Mouse (Mus musculus) neutrophil, adult 5-6 weeks (primary cell): ENCODE data around the gene Eif4g3. TPM values are rescaled to one million over a fixed set of nuclear protein-coding genes. Genes with fewer than 3 reads are reported as not detected.
A peak's percentile ranks its signal among the peaks of the same experiment; 100 is the strongest.

Experiments
- ATAC-seq: fragments of 151-379, 151-347 bp; 2 replicates; pipeline ENCODE4 v1.8.0; 2017; ENCODE audit warnings: mild to moderate bottlenecking, moderate TSS enrichment; ENCODE audit not compliant: insufficient number of reproducible peaks, poor library complexity, low FRiP score, severe bottlenecking; ENCODE audit errors: extremely low read depth
- total RNA-seq: library from RNA; stranded (forward); fragments of 200-1000 nt; gene quantifications from 2 replicates; pipeline ENCODE4 v1.2.3, GENCODE M21; 2017

Gene Eif4g3
- total RNA-seq, 1 experiment from 2014 or later = 95.8 TPM

DNA sequence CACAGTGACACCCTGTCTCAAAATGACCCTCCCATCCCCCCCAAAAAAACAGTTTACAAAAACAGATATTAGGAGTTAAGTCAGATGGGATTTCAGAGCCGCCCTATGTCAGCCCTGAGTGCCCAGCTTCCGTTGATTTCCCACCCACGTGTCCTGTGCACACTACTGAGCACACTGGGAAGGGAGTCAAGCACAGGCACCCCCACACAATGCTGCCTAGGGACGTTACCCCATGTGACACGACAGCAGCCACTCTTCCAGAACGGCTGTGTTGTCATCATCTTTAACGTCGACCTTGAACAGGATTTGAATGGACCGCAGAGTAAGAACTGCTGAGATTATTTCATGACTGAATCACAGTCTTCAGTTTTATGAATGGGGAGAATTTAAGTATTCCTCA is 138.4 kb downstream of the Eif4g3 start:
- ATAC-seq = no peak

DNA sequence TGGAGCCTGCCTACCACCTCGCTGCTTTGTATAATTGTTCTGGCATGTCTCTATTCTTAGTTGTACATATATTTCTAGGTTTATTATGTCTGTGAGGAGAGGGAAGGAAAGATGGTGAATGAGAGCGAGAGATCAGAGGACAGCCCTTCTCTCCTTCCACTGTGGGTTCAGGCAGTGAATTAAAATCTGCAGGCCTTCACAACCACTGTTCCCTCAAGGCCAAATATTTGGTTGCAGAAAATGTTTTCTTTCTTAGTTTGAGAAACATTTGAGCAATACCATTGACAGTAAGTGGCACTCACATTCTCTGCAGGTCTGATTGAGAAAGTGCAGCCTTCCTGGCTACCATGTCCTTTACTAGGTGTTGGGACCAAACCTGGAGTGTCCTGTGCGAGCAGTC is 138.9 kb downstream of the Eif4g3 start:
- no peak for ATAC-seq

DNA sequence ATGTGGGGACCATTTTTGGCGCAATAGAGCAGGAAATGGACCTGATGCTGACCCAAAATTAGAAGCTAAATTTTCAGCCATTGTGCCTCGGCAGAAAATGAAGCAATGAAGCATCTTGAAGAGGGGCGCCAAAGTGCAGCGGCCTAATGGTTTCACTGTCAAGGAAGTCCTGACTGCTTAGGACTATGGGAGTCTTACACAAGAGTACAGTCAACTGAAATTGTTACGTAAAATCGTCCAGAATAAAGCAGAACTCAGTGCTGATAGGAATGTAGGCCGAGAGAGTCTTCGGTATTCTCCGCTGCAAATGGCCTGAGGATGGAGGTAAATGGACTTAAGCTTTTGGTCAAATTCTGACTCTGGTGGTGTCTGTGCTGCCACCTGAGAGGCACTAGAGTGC is 140.5 kb downstream of the Eif4g3 start:
- peak; percentile 22; the same call in 1 of the 2 replicates for ATAC-seq

DNA sequence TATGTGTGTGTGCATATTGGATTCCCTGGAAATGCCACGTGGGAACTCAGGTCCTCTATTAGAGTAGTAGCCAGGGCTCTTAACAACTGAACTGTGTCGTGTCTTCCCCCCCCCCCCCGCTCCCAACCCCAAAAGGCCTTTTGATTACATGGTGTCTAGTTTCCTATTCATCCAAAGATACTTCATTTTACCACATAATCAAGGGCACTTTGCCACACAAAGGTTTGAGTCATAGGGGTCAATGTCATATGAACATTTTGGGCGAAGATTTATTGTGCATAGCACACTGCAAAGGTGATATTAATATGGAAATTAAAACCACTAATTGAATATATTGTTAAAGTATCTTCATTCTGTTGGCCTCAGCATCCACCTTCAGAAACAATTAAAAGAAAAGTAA is 144.5 kb downstream of the Eif4g3 start:
- ATAC-seq = no peak

DNA sequence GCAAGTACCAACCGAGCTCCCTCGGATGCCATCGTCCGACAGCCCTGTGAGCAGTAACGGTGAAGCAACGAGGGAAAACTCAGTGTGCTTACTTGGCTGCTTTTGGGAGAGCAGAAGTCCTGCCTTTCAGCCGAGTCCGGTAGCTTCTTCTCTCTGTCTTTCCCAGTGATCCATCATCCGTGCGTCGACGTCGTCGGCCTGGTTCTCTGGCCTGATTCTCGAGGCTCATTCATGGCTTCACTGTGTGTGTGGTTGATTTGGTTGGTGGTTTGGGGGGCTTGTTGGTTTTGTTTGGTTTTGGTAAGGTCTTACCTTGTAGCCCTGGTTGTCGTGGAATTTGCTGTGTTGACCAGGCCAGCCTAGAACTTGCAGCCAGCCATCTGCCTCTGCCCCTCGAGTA is 145.0 kb downstream of the Eif4g3 start:
- no peak for ATAC-seq

DNA sequence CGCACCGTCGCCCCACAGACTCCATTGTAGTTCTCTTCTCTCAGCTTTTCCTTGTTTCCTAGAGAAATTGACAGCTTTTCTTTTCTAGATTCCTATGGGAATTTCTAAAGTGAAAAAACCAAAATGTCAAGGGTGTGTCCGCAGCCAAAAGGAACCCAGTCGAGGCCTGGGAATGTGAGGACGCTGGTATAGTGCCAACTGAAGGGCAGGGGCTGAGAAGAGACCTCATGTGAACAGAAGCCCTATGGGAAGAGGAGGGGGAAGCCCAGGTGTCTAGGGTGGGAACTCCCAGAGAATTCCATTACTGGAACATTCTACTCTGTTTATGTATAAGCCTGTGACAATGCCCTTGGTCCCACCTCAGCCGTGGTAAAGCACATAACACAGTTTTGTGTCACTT is 145.4 kb downstream of the Eif4g3 start:
- no peak for ATAC-seq

DNA sequence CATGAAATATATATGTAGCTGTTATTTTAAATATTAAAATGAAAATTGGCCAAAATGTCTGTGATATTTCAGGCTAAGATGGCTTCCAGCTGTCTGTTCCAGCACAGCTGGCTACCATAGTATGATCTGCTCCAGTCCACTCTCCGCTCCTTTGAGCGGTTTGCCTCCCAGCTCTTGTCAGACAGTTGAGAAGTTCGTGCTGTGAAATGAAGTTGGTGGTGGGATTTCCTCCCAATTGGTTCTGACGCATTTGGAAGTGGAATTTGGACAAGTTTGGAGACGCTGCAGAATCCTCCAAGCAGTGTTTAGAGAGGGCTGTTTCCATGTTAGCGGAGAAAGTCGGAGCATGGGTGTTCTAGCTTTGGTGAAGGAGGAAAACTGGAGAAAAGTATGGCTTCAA is 148.5 kb downstream of the Eif4g3 start:
- no peak for ATAC-seq

DNA sequence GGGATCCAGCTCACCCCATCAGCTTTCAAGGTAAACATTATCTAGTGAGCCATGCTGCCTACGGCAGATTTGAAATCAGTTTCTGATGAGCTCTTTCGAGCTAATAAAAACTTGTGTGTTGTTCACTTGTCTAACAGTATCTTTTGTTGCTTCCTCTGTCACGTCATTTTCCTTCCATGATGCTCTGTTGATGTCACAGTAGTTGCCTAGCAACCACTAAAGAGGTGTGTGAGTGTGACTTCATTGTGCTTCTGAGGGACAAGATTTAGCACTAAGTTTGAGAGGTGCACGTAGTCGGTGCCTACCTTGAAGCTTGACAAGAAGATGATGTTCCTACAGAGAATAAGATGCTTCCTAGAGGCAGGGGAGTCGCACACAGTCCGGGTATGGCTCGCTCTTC is 154.4 kb downstream of the Eif4g3 start:
- no peak for ATAC-seq

DNA sequence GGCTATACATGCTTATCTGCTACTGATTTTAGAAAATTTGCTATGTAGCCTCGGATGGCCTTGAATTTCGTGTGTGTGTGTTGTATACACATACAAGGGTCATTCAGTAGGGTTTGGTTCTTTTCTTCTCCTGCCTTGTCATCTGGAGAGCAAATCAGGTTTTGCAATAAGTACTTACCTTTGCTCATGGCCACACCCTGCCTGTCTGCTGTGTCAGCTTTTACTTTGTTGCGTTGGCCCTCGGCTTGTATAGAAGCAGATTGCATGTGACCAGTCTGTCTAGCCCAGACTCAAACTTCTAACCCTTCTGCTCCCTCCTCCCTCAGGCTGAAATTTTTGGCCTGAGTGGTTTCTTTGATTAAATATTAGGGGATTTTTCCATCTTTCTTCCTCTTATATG is 157.2 kb downstream of the Eif4g3 start:
- no peak for ATAC-seq

DNA sequence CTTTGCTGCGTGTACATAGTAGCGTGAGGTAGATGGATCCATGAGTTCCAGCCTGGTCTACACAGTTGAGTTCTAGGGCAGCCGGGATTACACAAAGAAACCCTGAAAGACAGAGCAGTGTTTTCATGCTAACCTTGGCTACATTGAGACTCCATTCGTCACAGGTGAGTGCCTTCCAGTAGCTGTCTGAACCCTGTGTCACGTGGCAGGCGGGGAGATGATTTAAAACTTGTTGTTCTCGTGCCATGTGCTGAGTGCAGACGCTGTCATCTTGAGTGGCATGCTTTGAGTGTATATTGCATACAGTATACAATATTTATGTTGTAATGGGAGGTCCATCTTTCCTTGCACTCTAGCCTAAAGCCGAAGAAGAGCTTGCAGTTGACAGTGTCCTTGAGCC is 158.4 kb downstream of the Eif4g3 start:
- ATAC-seq = no peak

DNA sequence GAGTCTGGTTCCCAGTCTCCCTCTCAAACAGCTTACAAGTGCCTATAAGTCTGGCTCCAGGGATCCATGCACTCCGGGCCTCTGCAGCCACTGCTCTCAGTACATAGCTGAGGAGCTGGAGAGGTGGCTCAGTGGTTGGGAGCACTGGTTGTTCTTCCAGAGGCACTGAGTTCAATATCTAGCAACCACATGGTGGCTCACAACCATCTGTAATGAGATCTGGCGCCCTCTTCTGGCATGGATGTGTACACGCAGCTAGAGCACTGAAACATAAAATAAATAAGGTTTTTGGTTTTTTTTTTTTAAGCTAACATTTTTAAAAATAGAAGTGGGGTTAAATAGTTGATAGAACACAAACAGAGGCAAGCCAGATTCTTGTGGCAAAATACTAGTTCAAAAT is 161.2 kb downstream of the Eif4g3 start:
- no peak for ATAC-seq

DNA sequence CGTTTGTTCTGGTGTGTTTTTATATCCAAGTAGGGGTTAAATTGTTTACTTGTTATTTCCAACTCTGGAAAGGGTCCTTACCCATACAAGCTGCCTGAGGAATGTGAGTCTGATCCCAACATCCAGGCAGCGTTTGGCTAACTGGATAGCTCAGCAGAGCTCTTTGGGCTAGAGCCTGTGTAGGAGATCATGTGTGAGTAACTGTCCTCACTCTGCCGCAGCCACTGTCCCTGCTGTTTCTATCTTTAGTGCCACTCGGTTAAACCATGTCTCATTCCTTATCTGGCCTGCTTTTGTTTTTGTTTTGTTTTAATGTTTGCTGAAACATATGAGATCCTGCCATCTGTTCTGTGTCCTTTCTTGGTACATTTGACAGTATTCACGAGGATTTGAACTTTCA is 168.1 kb downstream of the Eif4g3 start:
- ATAC-seq = no peak

DNA sequence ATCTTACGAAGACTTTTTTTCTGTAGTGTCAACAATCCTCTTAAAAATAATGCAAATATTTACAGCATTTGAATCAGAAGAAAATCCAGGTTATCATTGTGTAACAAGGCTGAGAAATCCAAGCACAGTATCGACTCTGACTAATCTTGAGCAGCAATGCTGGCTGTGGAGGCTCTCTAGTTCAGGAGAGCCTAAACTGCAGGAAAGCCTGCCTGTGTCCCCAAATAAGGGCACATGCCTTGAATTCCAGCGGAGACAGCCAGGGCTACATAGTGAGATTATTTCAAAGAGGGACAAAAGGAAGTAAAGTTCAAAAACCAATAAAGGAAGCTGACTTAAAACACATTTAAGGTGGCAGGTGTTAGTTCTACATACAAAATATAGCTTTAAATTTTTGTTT is 168.7 kb downstream of the Eif4g3 start:
- ATAC-seq = no peak

DNA sequence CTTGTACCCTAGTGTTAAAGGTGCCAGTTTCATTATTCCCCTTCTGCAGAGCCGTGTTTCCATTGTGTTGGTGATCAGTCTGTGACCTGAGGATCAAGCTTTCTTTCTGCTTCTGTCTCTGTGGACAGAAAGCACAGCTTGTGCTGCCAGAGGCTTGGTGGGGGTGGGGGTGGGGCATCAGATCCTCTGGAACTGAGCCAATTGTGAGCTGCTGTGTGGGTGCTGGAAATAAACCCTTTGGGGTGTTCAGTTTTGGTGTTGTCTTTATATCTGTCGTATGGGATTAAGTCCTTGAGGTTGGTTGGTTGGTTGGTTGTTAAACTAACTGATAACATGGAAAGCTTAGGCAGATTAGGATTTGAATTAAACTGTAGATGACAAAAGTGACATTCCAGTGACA is 171.0 kb downstream of the Eif4g3 start:
- no peak for ATAC-seq

DNA sequence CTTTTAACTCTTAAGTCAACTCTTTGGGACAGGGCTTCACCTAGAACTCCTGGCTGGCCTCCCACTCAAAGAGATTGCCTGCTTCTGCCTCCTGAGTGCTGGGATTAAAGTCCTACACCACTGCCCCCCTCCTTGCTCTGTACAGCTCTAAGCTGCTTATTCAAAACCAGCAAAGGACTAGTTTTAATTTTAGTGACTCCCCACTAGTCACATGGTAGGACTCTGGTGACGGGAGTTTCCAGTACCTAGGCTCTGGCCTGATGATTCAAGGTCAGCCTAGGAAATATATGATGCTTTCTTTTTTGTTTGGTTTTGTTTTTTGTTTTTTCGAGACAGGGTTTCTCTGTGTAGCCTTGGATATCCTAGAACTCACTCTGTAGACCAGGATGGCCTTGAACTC is 172.0 kb downstream of the Eif4g3 start:
- no peak for ATAC-seq

DNA sequence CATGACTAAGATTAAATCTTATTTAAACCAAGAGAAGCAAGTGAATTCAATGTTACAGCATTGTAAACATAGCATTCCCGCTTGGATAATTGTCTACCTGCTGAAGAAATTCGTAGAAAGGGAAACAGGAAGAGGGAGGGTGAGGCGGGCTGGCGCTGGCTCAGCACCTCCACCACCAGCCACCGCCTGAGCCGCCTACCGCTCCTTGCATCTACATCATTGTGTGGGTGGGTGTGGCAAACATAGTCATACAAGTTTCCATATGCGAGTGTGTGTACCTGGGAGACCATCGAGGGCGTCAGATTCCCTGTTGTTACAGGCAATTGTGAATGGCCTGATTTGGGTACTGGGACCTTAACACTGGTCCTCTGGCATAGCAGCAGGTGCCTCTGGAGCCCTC is 173.7 kb downstream of the Eif4g3 start:
- no peak for ATAC-seq

DNA sequence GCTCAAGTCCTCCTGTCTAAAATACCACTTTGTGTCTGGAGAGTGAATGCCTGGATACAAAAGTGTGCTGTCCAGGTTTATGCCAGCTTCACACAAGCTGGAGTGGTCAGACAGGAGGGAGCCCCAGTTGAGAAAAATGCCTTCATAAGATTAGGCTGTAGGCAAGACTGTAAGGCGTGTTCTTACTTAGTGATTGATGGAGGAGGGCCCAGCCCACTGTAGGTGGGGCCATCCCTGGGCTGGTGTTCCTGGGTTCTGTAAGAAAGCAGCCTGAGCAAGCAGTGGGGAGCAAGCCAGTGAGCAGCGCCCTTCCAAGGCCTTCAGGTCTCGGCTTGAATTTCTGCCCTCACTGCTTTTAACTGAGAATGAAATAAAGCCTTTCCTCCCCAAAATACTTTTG is 175.3 kb downstream of the Eif4g3 start:
- no peak for ATAC-seq

DNA sequence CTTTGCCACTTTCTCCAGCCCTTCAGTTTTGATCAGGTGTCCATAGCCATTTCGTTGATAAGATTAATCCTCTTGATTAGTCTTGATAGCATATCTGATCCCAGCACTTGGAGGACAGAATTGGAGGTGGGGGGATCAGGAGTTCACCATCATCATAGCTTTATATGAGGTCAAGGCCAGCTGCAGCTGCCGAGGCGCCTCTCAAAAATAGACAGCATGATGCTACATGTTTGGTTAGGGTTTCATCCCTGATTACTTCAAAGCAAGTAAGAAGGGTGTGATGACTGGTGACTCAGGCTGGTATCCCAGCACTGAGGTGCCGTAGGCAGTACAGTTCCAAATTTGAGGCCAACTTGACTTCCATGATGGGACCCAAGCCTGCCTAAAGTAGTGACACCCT is 176.6 kb downstream of the Eif4g3 start:
- no peak for ATAC-seq

DNA sequence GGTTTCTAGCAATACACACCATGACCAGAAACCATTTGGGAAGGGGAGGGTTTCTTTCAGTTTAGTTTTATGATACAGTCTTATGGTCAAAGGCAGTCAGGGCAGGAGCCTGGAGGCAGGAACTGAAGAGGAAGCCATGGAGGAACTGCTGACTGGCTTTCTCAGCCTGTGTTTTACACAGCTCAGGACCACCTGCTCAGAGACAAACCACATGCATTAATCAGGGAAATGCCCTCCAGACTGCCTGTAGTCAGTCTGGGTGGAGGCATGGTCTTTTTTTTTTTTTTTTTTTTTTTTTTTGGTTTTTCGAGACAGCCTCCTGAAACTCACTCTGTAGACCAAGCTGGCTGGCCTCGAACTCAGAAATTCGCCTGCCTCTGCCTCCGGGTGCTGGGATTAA is 179.9 kb downstream of the Eif4g3 start:
- ATAC-seq = no peak

DNA sequence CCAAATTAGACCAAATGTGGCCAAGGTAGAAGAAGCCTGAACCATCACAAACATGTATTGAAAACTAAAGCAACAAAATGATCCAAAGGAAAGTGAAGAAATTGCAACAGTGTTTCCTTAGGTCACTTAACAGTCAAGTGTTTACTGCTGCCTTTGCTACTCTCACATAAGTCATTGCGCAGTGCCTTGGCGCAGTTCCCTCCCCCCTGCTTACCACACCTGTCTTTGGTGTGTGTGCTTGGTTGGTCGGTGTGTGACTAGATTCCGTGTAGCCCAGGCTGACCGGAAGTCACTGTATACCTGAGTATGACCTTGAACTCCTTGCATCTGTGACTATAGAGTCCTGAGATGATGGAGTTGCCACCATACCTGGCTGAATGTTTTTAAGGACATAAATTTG is 186.6 kb downstream of the Eif4g3 start:
- no peak for ATAC-seq

DNA sequence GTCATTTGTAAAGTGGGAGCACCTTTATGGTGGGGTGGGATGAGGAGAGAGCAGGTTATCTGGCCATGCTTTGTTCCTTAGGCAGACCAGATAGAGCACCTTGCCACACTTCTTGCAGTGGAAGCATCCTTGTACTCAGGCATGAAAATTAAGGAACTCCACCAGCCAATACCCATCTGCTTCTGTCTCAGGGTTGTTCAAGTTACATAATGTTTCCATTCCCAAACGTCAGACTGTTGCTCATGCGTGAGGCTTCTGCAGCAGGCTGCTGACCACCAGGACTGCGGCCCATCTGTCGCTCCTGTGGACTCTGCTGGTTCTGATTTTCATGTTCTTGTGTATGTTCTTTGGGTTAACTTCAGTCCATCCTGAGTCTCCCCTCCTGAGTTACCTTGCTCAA is 187.9 kb downstream of the Eif4g3 start:
- ATAC-seq = no peak

DNA sequence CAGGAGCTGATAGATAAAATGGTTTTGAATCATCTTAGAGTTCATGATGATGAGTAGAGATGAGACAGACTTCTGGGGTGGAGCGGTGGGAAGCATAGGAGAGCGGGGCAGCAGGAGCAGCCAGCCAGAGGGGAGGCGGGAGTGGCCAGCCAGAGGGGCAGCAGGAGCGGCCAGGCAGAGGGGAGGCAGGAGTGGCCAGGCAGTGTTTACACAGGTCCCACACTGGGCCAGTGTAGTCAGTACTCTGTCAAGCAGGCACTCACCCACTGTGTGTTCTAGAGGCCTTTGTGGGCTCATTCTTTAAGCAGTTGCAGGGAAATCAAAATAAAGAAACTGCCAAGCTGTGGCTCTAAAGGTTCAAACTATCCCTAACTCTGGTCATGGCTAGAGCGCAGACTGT is 191.2 kb downstream of the Eif4g3 start:
- no peak for ATAC-seq
